9 mouse cellular contexts compared by ENCODE assay signal in the genomic region with DNA sequence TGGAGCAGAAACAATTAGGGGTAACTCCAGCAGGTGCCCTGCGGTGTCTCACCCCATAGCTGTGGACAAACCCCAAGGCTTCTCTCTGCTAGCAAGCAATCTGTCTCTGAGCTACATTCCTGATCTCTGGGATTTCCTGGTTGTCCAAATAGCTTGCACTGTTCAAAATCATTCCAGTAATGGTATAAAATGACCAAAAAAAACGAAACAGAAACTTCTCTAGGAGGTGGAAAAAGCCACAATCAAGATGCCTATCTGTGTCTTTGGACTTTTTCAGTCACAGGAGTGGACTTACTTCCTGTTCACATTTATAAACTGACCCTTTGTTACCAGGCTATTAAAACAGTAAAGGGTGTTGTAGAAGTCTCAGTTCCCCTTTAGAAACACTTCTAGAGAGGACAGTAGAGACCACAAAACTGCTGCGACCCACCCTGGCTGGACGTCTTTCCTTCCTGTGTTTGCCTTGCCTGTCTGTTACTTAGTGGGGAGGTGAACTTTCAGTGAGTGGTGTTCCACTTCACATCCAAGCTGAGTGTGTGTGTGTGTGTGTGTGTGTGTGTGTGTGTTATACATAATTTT. TPM values are rescaled to one million over a fixed set of nuclear protein-coding genes. Genes with fewer than 3 reads are reported as not detected.
DNase-seq lines count a peak whose midpoint lies in the region; ATAC-seq lines count a peak whose summit lies in the region.
"Had no signal": no experiment of that assay in that cellular context is flagged by ENCODE, and none has a peak within 500 bp of the region (broad histone marks: within the 10 kb centered on the region; RNA-seq: fewer than 3 reads in every experiment).

No protein-coding gene starts in this region.

- no peak overlapping the region for H3K9ac ChIP-seq in liver, embryonic 11.5 days (ENCODE audit: low read depth, low read length)
- H3K9ac ChIP-seq in forebrain, embryonic 13.5 days, result no peak overlapping the region
- H3K9ac ChIP-seq in liver, embryonic 13.5 days, result no peak overlapping the region

- H3K27me3 ChIP-seq in liver, embryonic 11.5 days (replicated peaks; ENCODE audit: control insufficient read depth, insufficient read depth, low read length), result peaks cover 9% of the 10 kb centered on the region
- H3K27me3 ChIP-seq in forebrain, embryonic 13.5 days, result peaks cover 22% of the 10 kb centered on the region
- peaks cover 31% of the 10 kb centered on the region for H3K27me3 ChIP-seq in liver, embryonic 13.5 days
- no peaks in the 10 kb centered on the region for H3K27me3 ChIP-seq in splenic B cell, adult 2 months (ENCODE audit: control insufficient read depth, insufficient read depth, low read length, poor library complexity, severe bottlenecking)

- no peaks in the 10 kb centered on the region for H3K9me3 ChIP-seq in liver, embryonic 11.5 days (ENCODE audit: control insufficient read depth, low read length)
- no peaks in the 10 kb centered on the region for H3K9me3 ChIP-seq in forebrain, embryonic 13.5 days (replicated peaks)
- H3K9me3 ChIP-seq in liver, embryonic 13.5 days (replicated peaks), result no peaks in the 10 kb centered on the region

- ATAC-seq in liver, embryonic 11.5 days (replicated peaks; ENCODE audit: low FRiP score), result no peak
- ATAC-seq in forebrain, embryonic 13.5 days, result peak; percentile 5; the same call in 1 of the 2 replicates
- ATAC-seq in liver, embryonic 13.5 days (ENCODE audit: low read depth), result no peak

- H3K4me2 ChIP-seq in liver, embryonic 11.5 days, result peak overlapping the region; percentile 53
- H3K4me2 ChIP-seq in forebrain, embryonic 13.5 days, result peak overlapping the region; percentile 67
- H3K4me2 ChIP-seq in liver, embryonic 13.5 days, result peak overlapping the region; percentile 38

- H3K4me3 ChIP-seq in liver, embryonic 11.5 days (ENCODE audit: low read depth, low read length), result no peak overlapping the region
- H3K4me3 ChIP-seq in forebrain, embryonic 13.5 days, result peak overlapping the region; percentile 37; the same call in 1 of the 2 replicates
- 0 out of 2 replicates have a peak overlapping the region, but pooled peaks have one; percentile 18 for H3K4me3 ChIP-seq in liver, embryonic 13.5 days (replicated peaks)

- WGBS in liver, embryonic 11.5 days, result 49% methylated on average over 4 of the region's 4 CpGs
- WGBS in forebrain, embryonic 13.5 days, result 79% methylated on average over 4 of the region's 4 CpGs
- 22% methylated on average over 4 of the region's 4 CpGs for WGBS in liver, embryonic 13.5 days (ENCODE audit: insufficient replicate concordance)

- DNase-seq in liver, embryonic 11.5 days (ENCODE audit: low spot score), result no peak
- DNase-seq in liver, result no peak
- DNase-seq in liver, embryonic 13.5 days, result no peak
- peak; percentile 64 for DNase-seq in splenic B cell, adult 2 months (ENCODE audit: low read depth, low spot score)
- DNase-seq in gastrocnemius, postnatal 25 days, result no peak
- no peak for DNase-seq in spleen, adult 12 weeks (ENCODE audit: low spot score)
- no peak for DNase-seq in retina, embryonic 14.5 days (ENCODE audit: low spot score)

- no peaks in the 10 kb centered on the region for H3K36me3 ChIP-seq in liver, embryonic 11.5 days (ENCODE audit: control insufficient read depth, insufficient read depth, low read length)
- H3K36me3 ChIP-seq in forebrain, embryonic 13.5 days (ENCODE audit: poor library complexity, severe bottlenecking), result no peaks in the 10 kb centered on the region
- H3K36me3 ChIP-seq in liver, embryonic 13.5 days, result no peaks in the 10 kb centered on the region
- H3K36me3 ChIP-seq in splenic B cell, adult 2 months (ENCODE audit: control insufficient read depth, insufficient read depth, low read length, poor library complexity, severe bottlenecking), result no peaks in the 10 kb centered on the region

- H3K4me1 ChIP-seq in liver, embryonic 11.5 days (replicated peaks; ENCODE audit: control insufficient read depth, insufficient read depth, low read length), result 0 out of 2 replicates have a peak, but pooled peaks cover 4% of the 10 kb centered on the region
- H3K4me1 ChIP-seq in forebrain, embryonic 13.5 days, result peaks cover 16% of the 10 kb centered on the region
- H3K4me1 ChIP-seq in liver, embryonic 13.5 days (replicated peaks), result peaks cover 19% of the 10 kb centered on the region

- no peak overlapping the region for H3K27ac ChIP-seq in liver, embryonic 11.5 days (ENCODE audit: low read depth, low read length)
- H3K27ac ChIP-seq in forebrain, embryonic 13.5 days, result no peak overlapping the region
- no peak overlapping the region for H3K27ac ChIP-seq in liver, embryonic 13.5 days

RNA-seq across cellular contexts. Expression of gene Slc2a6, which starts 0.7 kb away (rescaled TPM):
- polyA plus RNA-seq in liver, embryonic 11.5 days (2014; fragmentation: Nextera tagmentation; extraction: Ambion mirVana), result 0.51 and 0.64 TPM in 2 replicates
- 2.0 and 2.6 TPM in 2 replicates for polyA plus RNA-seq in forebrain, embryonic 13.5 days (2015; fragmentation: Nextera tagmentation; extraction: Ambion mirVana)
- polyA plus RNA-seq in liver, embryonic 13.5 days (2015; fragmentation: Nextera tagmentation; extraction: Ambion mirVana), result 0.13 and 0.20 TPM in 2 replicates
- under 1 TPM; 0.10 to 0.16 TPM for total RNA-seq in gastrocnemius, postnatal 25 days (2021)

RNA-seq across cellular contexts. Expression of gene Cacfd1, which starts 18.8 kb away (rescaled TPM):
- polyA plus RNA-seq in liver, embryonic 11.5 days (2014; fragmentation: Nextera tagmentation; extraction: Ambion mirVana), result 32.6 and 32.9 TPM in 2 replicates
- 115 and 125 TPM in 2 replicates for polyA plus RNA-seq in forebrain, embryonic 13.5 days (2015; fragmentation: Nextera tagmentation; extraction: Ambion mirVana)
- polyA plus RNA-seq in liver, embryonic 13.5 days (2015; fragmentation: Nextera tagmentation; extraction: Ambion mirVana), result 12.6 and 13.4 TPM in 2 replicates
- total RNA-seq in gastrocnemius, postnatal 25 days (2021), result 10 to 100 TPM; 27.9 to 30.2 TPM

RNA-seq across cellular contexts. Expression of gene Mymk, which starts 43.5 kb away (rescaled TPM):
- polyA plus RNA-seq in liver, embryonic 11.5 days (2014; fragmentation: Nextera tagmentation; extraction: Ambion mirVana), result 0.12 and 0.13 TPM in 2 replicates
- not detected in 2 replicates for polyA plus RNA-seq in forebrain, embryonic 13.5 days (2015; fragmentation: Nextera tagmentation; extraction: Ambion mirVana)
- 0.70 and 0.83 TPM in 2 replicates for polyA plus RNA-seq in liver, embryonic 13.5 days (2015; fragmentation: Nextera tagmentation; extraction: Ambion mirVana)
- 10 to 100 TPM in 1 of 2 experiments, 1 to 10 TPM in 1; 4.8 to 14.4 TPM for total RNA-seq in gastrocnemius, postnatal 25 days (2021)
- total RNA-seq: heart, adult 18-20 months had no signal

RNA-seq across cellular contexts. Expression of gene Adamtsl2, which starts 50.7 kb away (rescaled TPM):
- polyA plus RNA-seq in liver, embryonic 11.5 days (2014; fragmentation: Nextera tagmentation; extraction: Ambion mirVana), result 1.8 and 3.5 TPM in 2 replicates
- 5.7 and 7.6 TPM in 2 replicates for polyA plus RNA-seq in forebrain, embryonic 13.5 days (2015; fragmentation: Nextera tagmentation; extraction: Ambion mirVana)
- 0.64 and 0.65 TPM in 2 replicates for polyA plus RNA-seq in liver, embryonic 13.5 days (2015; fragmentation: Nextera tagmentation; extraction: Ambion mirVana)
- 1 to 10 TPM; 8.2 to 8.7 TPM for total RNA-seq in gastrocnemius, postnatal 25 days (2021)

RNA-seq across cellular contexts. Expression of gene Adamts13, which starts 55.3 kb away (rescaled TPM):
- polyA plus RNA-seq in liver, embryonic 11.5 days (2014; fragmentation: Nextera tagmentation; extraction: Ambion mirVana), result 0.43 and 0.63 TPM in 2 replicates
- 0.34 TPM in 1 of 2 replicates, not detected in the other for polyA plus RNA-seq in forebrain, embryonic 13.5 days (2015; fragmentation: Nextera tagmentation; extraction: Ambion mirVana)
- polyA plus RNA-seq in liver, embryonic 13.5 days (2015; fragmentation: Nextera tagmentation; extraction: Ambion mirVana), result 1.0 and 1.2 TPM in 2 replicates
- not detected for total RNA-seq in gastrocnemius, postnatal 25 days (2021)
- total RNA-seq: heart, adult 18-20 months had no signal
